Mouse (Mus musculus) spleen, postnatal 10 days (tissue): ENCODE measurements around the gene Dlx2.

Source experiments
- DNase-seq, 2 experiments: peaks; one replicate each; pipeline ENCODE4 v3.0.0; 2021 to 2022; ENCODE audit warnings: low spot score in 2 of 2

Dlx2 gene

DNA sequence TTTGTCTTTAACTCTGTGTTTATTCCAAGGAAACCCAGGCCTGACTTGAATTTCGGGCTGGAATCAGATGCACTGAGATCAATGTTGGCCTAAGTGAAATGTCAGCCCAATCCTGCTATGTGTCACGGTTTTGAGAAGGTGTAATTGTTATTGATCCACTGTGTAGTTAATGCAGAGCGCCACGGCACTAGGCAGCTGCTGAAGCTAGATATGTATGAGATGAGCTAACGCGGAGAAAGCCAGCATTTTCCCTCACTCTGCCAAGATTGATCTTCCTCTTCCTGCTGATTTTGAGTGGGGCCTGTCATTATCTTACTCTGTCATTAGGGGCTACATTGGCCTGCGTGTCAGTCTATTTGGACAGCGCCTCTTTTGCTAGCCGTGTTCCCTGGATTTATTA is 34.2 kb downstream of the Dlx2 start:
- no peak for DNase-seq

DNA sequence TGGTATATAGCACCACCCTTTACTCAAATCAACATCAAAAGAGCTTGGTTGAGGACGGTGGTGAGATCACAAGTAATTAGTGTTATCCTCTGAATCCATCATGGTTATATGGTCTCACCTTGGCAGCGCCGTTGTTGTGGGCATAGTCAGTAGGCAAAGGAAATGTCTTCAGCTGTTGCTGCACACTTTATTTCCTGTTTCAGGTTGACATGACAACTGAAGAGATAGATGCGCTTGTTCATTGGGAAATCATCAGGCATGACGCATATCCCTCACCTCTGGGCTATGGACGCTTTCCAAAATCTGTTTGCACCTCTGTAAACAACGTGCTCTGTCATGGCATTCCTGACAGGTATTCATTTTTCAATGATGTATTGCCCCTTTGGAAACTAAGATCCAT is 35.3 kb downstream of the Dlx2 start:
- DNase-seq: no peak

DNA sequence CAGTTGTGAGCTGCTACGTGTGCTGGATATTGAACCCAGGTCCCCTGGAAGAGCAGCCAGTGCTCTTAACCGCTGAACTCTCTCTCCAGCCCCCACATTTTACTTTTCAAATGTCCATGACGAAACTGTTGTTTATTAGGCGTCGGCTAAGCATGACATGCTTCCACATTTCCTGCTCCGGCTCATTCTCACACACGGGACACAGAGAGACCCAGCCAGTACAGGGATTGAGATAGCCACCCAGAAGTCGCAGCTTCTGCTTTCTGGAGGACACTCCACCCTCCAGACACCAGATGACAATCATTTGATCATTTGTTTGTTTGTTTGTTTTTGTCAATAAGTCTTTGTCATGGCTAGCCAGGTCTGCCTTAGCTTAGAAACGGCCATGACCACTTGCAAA is 41.7 kb downstream of the Dlx2 start:
- no peak for DNase-seq

DNA sequence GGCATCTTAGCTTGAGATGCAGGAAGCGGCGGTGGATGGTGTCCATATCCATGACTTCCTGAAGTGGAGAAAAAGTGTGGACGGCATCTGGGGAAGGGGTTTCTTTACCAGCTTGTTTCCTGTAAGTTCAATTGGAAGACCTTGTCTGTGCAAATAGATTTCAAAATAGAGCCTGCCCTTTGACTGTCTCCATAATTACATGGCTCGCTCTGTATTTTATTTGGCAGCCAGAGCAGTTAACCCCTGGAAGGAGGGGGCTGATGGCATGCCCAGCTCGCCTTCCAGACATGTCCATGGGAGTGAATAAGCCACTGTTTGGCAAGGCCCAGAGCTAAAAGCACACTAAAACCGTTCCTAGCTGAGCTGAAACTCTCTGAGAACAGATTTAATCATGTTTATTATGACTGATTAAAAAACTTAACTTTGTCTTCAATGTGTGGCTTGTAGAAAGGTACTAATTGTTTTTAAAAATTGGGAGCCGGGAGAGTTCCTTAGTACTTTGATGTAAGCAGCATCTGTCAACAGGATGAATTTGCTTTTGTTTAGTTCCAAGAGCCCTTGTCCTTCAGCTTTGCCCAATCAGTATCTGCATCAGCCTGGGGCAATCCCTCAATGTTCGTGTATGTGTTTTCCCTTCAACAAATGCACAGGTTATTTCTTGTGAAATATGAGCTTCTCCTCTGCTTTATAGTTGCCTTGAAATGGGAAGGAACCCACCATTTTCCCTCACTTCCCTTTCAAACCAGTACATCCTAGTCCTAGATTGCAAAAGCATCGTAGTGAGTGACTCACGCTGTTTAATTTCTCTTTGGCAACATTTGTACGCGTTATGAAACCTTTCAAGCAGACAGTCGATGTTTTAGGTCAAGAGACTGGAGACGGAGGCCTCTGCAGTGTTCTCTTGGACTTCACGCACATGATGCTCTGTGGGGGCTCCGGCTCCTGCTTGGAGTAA is 47.0 kb downstream of the Dlx2 start:
- DNase-seq: no peak

DNA sequence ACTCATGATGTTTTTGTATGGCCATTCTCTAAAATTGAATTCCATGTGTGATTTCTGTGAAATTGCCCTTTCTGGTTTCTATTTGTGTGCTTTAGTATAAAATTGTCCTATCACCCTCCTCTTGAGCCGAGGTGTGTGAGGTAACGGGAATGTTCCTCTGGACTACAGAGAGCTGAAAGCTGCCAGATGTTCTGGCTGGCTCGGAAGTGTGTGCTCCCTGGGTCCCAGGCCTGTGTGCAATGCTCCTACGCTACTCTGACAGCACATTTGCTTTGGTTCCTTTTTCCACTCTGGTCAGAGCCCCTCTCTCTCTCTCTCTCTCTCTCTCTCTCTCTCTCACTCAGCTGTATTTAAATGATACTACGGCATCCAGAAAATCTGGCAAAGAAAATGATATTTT is 49.4 kb downstream of the Dlx2 start:
- DNase-seq: no peak

DNA sequence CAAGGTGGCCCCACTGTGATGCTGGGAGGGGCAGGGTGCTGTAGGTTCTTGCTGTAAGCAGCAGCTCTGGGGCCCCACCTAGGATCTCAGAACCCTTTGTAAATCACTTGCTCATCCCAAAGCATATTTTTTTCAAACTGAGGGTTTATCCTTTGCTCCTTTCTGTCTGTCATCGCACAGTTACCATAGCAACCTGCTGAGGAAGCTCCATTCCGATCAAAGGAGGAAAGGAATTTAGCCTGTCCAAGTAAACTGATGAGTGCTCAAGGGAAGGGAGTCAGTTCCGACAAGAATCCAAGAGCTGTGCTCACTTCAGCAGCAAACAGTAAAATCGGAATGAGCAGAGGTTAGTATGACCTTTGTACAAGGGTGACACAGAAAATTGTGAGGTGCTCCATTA is 51.6 kb downstream of the Dlx2 start:
- DNase-seq: no peak

DNA sequence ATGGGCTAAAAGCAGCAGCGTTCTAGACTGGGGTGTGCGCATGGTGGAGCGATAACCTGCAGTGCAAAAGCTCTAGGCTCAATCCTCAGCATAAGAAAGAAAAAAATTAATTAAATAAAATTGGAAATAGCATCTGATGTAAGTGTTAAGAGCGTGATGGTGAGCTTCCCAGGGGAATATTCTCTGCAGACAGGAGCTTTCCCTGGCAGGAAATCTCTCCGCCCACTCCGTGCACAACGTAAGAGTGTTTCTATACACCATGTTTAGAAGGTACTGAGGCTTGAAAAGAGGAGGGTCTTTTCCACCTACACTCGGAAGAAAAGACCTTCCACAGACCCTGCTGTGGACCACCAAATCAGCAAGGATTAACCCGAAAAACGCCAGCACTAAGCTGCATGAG is 52.1 kb downstream of the Dlx2 start:
- no peak for DNase-seq
